Mouse (Mus musculus) embryonic facial prominence, embryonic 12.5 days (tissue): ENCODE data around the gene Pknox2. TPM values are rescaled to one million over a fixed set of nuclear protein-coding genes. Genes with fewer than 3 reads are reported as not detected.

Source experiments
- ATAC-seq: fragments of 200-750 bp; cut with Nextera tagmentation; 2 replicates; pipeline ENCODE4 v1.8.0; 2017; ENCODE audit not compliant: insufficient number of reproducible peaks, insufficient read depth, low FRiP score, low TSS enrichment
- H3K27ac ChIP-seq: fragments of 300-500 bp; sonication (generic); 2 replicates; pipeline ENCODE4 v1.5.1; 2016; ENCODE audit warnings: mild to moderate bottlenecking
- H3K27me3 ChIP-seq: fragments of 300-500 bp; sonication (generic); 2 replicates; pipeline ENCODE4 v1.6.1; 2016; ENCODE audit warnings: mild to moderate bottlenecking, moderate library complexity
- H3K36me3 ChIP-seq: fragments of 300-500 bp; sonication (generic); 2 replicates; pipeline ENCODE4 v1.6.1; 2016; ENCODE audit warnings: mild to moderate bottlenecking
- H3K4me1 ChIP-seq: fragments of 300-500 bp; sonication (generic); 2 replicates; pipeline ENCODE4 v1.6.1; 2016
- H3K4me2 ChIP-seq: fragments of 300-500 bp; sonication (generic); replicated peaks from 2 replicates; pipeline ENCODE4 v1.6.1; 2016; ENCODE audit warnings: mild to moderate bottlenecking, moderate library complexity
- H3K4me3 ChIP-seq: fragments of 300-500 bp; sonication (generic); 2 replicates; pipeline ENCODE4 v1.5.1; 2016; ENCODE audit warnings: mild to moderate bottlenecking
- H3K9ac ChIP-seq: fragments of 300-500 bp; sonication (generic); 2 replicates; pipeline ENCODE4 v1.6.1; 2016; ENCODE audit warnings: mild to moderate bottlenecking, moderate library complexity
- H3K9me3 ChIP-seq: fragments of 300-500 bp; sonication (generic); 2 replicates; pipeline ENCODE4 v1.6.1; 2016; ENCODE audit warnings: mild to moderate bottlenecking, moderate library complexity
- WGBS: fragments of 180-500 bp; shearing (Covaris S2); methylation state at CpG from one replicate; pipeline ENCODE4 v1.1.7; 2016; 5-methylcytosine and 5-hydroxymethylcytosine counted together
- polyA plus RNA-seq: library from polyadenylated mRNA; unstranded; fragments of >200 nt; fragmentation: Nextera tagmentation; extraction: Ambion mirVana; gene quantifications from 2 replicates; pipeline ENCODE4 v1.2.1, GENCODE M21; 2016

The Pknox2 gene
- polyA plus RNA-seq, 1 experiment from 2014 or later, result 20.8 TPM

GRCm38 (mm10) chr9:37147886-37148285, 679 bp upstream of the Pknox2 start:
- no peak overlapping the region for H3K4me3 ChIP-seq
- no peak overlapping the region for H3K4me2 ChIP-seq
- H3K9me3 ChIP-seq, result no peaks in the 10 kb centered on the region
- WGBS, result 60% methylated on average over 4 of the region's 4 CpGs
- no peak overlapping the region for H3K9ac ChIP-seq
- H3K27ac ChIP-seq, result no peak overlapping the region
- no peaks in the 10 kb centered on the region for H3K36me3 ChIP-seq
- ATAC-seq, result no peak
- H3K27me3 ChIP-seq, result no peaks in the 10 kb centered on the region
- peaks cover 18% of the 10 kb centered on the region; the same call in 1 of the 2 replicates for H3K4me1 ChIP-seq

DNA sequence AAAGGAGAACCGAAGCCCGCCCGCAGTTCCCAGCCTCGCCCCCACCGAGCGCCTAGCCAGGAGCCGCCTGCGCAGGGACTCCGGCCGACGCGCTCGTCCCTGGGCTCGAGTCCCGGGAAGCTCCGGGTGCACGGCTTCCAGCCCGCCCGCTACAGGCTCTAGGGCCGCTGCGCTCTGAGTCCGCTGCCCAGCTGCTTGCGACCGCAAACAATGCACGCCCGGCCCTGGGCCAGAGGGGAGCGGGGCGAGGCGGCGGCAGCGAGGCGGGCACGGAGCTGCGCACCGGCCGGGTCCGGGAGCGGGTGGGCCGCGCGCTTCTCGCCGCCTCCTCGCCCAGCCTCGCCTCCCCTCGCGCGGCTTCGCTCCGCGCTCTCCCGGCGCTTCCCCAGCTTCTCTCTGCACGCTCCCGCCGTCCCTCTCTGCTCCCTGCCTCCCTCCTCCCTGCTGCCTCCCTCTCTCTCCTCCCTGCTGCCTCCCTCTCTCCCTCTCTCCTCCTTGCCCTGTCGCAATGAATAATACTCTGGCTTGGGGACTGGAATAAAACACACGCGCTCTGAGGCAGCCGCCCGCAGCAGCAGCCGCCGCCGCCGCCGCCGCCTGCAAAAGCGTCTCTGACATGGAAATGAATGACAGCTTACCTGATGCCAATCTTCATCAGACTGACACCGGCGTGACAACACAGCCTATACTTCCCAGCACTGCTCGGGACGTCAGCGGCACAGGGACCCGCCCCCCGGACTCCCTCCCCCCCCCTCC, 426 bp downstream of the Pknox2 start:
- Histone ChIP-seq H3K9ac (peak overlapping the region; percentile 97), H3K9me3 (no peaks in the 10 kb centered on the region), H3K27ac (peak overlapping the region; percentile 99), H3K4me1 (peaks cover 29% of the 10 kb centered on the region), H3K27me3 (no peaks in the 10 kb centered on the region), H3K4me2 (peak overlapping the region; percentile 84), H3K4me3 (peak overlapping the region; percentile 87), H3K36me3 (no peaks in the 10 kb centered on the region)
- peak; percentile 86 for ATAC-seq
- WGBS, result under 1% methylated on average over 45 of the region's 75 CpGs

DNA sequence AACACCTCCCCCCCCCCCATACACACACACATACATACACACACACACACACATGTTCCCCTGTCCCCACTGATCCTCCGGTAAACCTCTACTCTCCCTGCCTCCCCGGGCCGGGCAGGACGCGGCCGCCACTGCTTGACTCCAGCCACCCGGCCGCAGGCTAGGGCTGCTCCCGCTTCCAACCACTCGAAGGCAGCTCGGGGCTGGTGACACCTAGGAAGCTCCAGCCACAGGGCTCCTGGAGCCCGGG, 929 bp downstream of the Pknox2 start:
- H3K4me1 ChIP-seq, result peaks cover 34% of the 10 kb centered on the region
- ATAC-seq, result peak; percentile 44
- WGBS, result under 1% methylated on average over 12 of the region's 12 CpGs
- peak overlapping the region; percentile 99 for H3K27ac ChIP-seq
- no peaks in the 10 kb centered on the region for H3K36me3 ChIP-seq
- H3K4me2 ChIP-seq, result peak overlapping the region; percentile 84
- H3K9me3 ChIP-seq, result no peaks in the 10 kb centered on the region
- peak overlapping the region; percentile 97 for H3K9ac ChIP-seq
- H3K4me3 ChIP-seq, result peak overlapping the region; percentile 87
- no peaks in the 10 kb centered on the region for H3K27me3 ChIP-seq

GRCm38 (mm10) chr9:37145616-37146352, 1.4 kb downstream of the Pknox2 start:
- under 1% methylated on average over 43 of the region's 43 CpGs for WGBS
- H3K27ac ChIP-seq, result peak overlapping the region; percentile 99
- H3K36me3 ChIP-seq, result no peaks in the 10 kb centered on the region
- peak overlapping the region; percentile 84 for H3K4me2 ChIP-seq
- peak overlapping the region; percentile 87 for H3K4me3 ChIP-seq
- H3K27me3 ChIP-seq, result no peaks in the 10 kb centered on the region
- no peak for ATAC-seq
- H3K9me3 ChIP-seq, result no peaks in the 10 kb centered on the region
- peak overlapping the region; percentile 97 for H3K9ac ChIP-seq
- H3K4me1 ChIP-seq, result peaks cover 39% of the 10 kb centered on the region

DNA sequence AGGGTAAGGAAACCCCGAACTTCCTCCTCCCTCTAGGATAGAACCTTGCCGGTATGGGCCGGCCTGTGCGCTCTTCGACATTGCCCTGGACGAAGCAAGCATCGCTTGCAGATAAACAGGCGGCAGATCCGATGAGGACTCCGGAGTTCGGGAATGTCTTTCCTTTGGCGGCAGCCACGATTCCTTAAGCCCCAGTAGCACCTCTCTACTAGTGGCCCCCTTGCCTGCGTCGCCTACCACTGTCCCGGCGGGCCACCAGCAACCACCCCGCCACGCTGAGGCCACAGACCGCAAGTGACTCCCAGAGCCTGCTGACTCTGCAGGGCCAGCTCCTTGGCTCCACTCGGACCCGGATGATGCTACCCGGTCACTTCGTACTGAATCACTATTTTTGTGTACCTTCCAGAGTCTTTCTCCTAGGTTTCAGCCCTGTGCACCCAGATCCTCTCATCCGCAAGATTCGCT, 2.0 kb downstream of the Pknox2 start:
- peak overlapping the region; percentile 87 for H3K4me3 ChIP-seq
- H3K27me3 ChIP-seq, result no peaks in the 10 kb centered on the region
- H3K27ac ChIP-seq, result peak overlapping the region; percentile 99
- H3K36me3 ChIP-seq, result no peaks in the 10 kb centered on the region
- peaks cover 45% of the 10 kb centered on the region for H3K4me1 ChIP-seq
- H3K9me3 ChIP-seq, result no peaks in the 10 kb centered on the region
- peak overlapping the region; percentile 97 for H3K9ac ChIP-seq
- under 1% methylated on average over 26 of the region's 26 CpGs for WGBS
- no peak for ATAC-seq
- peak overlapping the region; percentile 84 for H3K4me2 ChIP-seq

GRCm38 (mm10) chr9:37144696-37145095, 2.5 kb downstream of the Pknox2 start:
- Histone ChIP-seq H3K9ac (peak overlapping the region; percentile 97), H3K27ac (peak overlapping the region; percentile 99), H3K9me3 (no peaks in the 10 kb centered on the region), H3K27me3 (no peaks in the 10 kb centered on the region), H3K4me2 (peak overlapping the region; percentile 84), H3K36me3 (no peaks in the 10 kb centered on the region), H3K4me3 (peak overlapping the region; percentile 87), H3K4me1 (peaks cover 50% of the 10 kb centered on the region)
- WGBS, result 4% methylated on average over 6 of the region's 6 CpGs
- no peak for ATAC-seq

- no peak for ATAC-seq
- Histone ChIP-seq H3K4me2 (peak overlapping the region; percentile 84), H3K27ac (peak overlapping the region; percentile 99), H3K4me1 (peaks cover 55% of the 10 kb centered on the region), H3K36me3 (no peaks in the 10 kb centered on the region), H3K4me3 (peak overlapping the region; percentile 87), H3K9me3 (no peaks in the 10 kb centered on the region), H3K9ac (peak overlapping the region; percentile 97), H3K27me3 (no peaks in the 10 kb centered on the region)
- 2% methylated on average over 21 of the region's 21 CpGs for WGBS
Measured at GRCm38 (mm10) chr9:37144251-37144650, 3.0 kb downstream of the Pknox2 start.

- Histone ChIP-seq H3K27ac (peak overlapping the region; percentile 99), H3K9me3 (no peaks in the 10 kb centered on the region), H3K4me3 (peak overlapping the region; percentile 87), H3K36me3 (no peaks in the 10 kb centered on the region), H3K4me2 (peak overlapping the region; percentile 84), H3K9ac (peak overlapping the region; percentile 97; the same call in 1 of the 2 replicates), H3K4me1 (peaks cover 61% of the 10 kb centered on the region), H3K27me3 (no peaks in the 10 kb centered on the region)
- 9% methylated on average over 12 of the region's 12 CpGs for WGBS
- no peak for ATAC-seq
Measured at GRCm38 (mm10) chr9:37143046-37143931, 3.9 kb downstream of the Pknox2 start.

DNA sequence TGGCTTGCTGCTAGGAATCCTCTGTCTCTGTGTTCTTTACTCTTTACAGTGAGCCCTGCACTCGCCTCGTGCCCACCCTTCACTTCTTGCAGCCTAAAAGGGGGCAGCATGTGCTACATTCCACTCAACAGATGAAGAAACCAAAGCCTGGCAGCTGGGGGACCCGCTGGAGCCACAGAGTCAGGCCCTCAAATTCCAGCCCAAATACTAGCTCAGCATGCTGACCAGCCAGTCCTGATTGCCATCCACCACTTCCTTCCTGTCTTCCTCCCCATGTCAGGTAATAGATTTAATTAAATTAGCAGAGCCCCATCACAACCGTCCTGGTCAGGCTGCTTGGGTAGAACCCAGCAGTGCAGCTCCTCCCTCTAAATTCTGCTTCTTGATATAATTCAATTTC, 5.1 kb downstream of the Pknox2 start:
- WGBS, result 19% methylated on average over 4 of the region's 4 CpGs
- Histone ChIP-seq H3K9ac (no peak overlapping the region), H3K4me1 (peaks cover 67% of the 10 kb centered on the region), H3K36me3 (no peaks in the 10 kb centered on the region), H3K27me3 (no peaks in the 10 kb centered on the region), H3K4me2 (peak overlapping the region; percentile 12; the same call in 1 of the 2 replicates), H3K27ac (peak overlapping the region; percentile 82), H3K9me3 (no peaks in the 10 kb centered on the region), H3K4me3 (no peak overlapping the region)
- ATAC-seq, result no peak

DNA sequence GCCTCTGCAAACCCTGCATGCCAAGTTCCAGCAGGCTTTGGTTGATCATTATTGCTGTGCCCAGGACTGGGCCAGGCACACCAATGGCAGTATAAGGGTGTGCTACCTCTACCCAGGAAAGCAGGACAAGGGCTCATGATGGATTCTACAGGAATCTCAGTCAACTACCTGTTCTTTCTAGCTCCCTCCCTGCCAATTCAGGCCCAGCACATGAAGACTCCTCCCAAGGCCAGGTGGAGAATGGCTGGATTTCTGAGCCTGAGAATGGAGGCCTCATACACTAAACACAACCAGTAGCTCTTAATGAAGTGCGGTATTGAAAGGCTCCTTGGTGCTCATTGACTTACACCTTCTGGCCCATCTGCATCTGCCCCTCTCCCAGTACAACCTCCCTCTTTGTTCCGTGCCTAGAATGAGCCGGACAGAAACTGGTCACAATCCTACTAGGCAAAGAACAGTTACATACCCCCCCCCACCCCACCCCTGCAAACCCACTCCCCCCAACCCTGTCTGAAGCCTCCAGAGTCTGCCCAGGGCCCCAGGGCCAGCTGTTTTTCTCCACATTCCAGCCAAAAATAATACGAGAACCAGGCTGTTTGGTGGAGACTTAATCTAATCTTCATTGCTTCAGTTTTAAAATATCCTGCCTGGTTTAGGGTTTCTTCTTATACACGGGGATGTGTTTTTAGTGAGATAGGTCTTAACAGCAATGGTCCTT, 6.6 kb downstream of the Pknox2 start:
- Histone ChIP-seq H3K4me2 (peak overlapping the region; percentile 38; the same call in 1 of the 2 replicates), H3K27me3 (no peaks in the 10 kb centered on the region), H3K9ac (no peak overlapping the region), H3K36me3 (no peaks in the 10 kb centered on the region), H3K27ac (peak overlapping the region; percentile 82), H3K9me3 (no peaks in the 10 kb centered on the region), H3K4me3 (no peak overlapping the region), H3K4me1 (peaks cover 82% of the 10 kb centered on the region)
- WGBS, result 10% methylated on average over 5 of the region's 5 CpGs
- ATAC-seq, result peak; percentile 29; the same call in 1 of the 2 replicates

DNA sequence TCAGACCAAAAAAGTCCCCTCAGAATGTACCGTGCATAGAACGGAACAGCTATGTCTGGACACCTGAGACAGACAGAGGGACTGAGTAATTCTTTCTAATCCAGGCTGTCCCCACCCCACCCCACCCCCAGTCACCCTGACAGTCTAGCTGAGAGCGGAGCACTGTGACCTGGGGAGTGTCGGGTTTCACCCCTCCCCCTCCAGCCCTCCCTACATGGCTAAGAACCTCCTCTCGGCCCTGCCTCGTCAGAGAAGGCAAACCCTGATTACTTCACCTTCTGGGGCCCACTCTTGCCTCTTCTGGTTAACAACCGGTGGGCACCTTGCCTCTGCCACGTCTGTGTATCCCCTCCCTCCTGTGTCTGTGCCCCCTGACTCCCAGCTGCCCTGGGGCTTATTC, 7.7 kb downstream of the Pknox2 start:
- Histone ChIP-seq H3K4me1 (peaks cover 75% of the 10 kb centered on the region), H3K4me2 (peak overlapping the region; percentile 38), H3K9ac (peak overlapping the region; percentile 27), H3K9me3 (no peaks in the 10 kb centered on the region), H3K27me3 (no peaks in the 10 kb centered on the region), H3K4me3 (no peak overlapping the region), H3K27ac (peak overlapping the region; percentile 82), H3K36me3 (no peaks in the 10 kb centered on the region)
- 0% methylated on average over 8 of the region's 8 CpGs for WGBS
- ATAC-seq, result peak; percentile 64
